Mouse (Mus musculus) MEL (cell line): ENCODE results near the gene Syt17.

Experiments used
- CTCF ChIP-seq, 3 experiments: IDR thresholded peaks in 2 of 3; conservative IDR thresholded peaks in 1 of 3; 2 replicates each; pipeline ENCODE4 v1.5.1; 2011 to 2012; ENCODE audit warnings: low read length in 3 of 3, low read depth in 2 of 3, mild to moderate bottlenecking in 2 of 3, improper control_type of control experiment in 1 of 3, inconsistent platforms in 1 of 3, mixed read lengths in 1 of 3, moderate library complexity in 1 of 3; ENCODE audit not compliant: control insufficient read depth in 1 of 3, insufficient read depth in 1 of 3, poor library complexity in 1 of 3, severe bottlenecking in 1 of 3
- E2F4 ChIP-seq: IDR thresholded peaks from 2 replicates; pipeline ENCODE4 v1.6.1; 2011; ENCODE audit warnings: low read depth, low read length, improper control_type of control experiment, borderline replicate concordance
- ELF1 ChIP-seq: IDR thresholded peaks from 2 replicates; pipeline ENCODE4 v1.6.1; 2014; ENCODE audit warnings: low read depth, mild to moderate bottlenecking, inconsistent platforms, low read length, improper control_type of control experiment, moderate library complexity
- EP300 ChIP-seq, 2 experiments: IDR thresholded peaks; 2 replicates each; pipeline ENCODE4 v1.6.1; 2011; ENCODE audit warnings: improper control_type of control experiment in 2 of 2, low read length in 2 of 2, low read depth in 1 of 2, mild to moderate bottlenecking in 1 of 2
- MXI1 ChIP-seq: IDR thresholded peaks from 2 replicates; pipeline ENCODE4 v1.6.1; 2011; ENCODE audit warnings: mild to moderate bottlenecking, low read depth, low read length, improper control_type of control experiment
- POLR2A ChIP-seq, 2 experiments: IDR thresholded peaks; 2 replicates each; pipeline ENCODE4 v1.6.1; 2011 to 2012; ENCODE audit warnings: low read length in 2 of 2, mild to moderate bottlenecking in 2 of 2, control low read depth in 1 of 2, improper control_type of control experiment in 1 of 2, low read depth in 1 of 2, moderate library complexity in 1 of 2; ENCODE audit not compliant: control insufficient read depth in 1 of 2, insufficient read depth in 1 of 2, poor library complexity in 1 of 2
- TBP ChIP-seq: IDR thresholded peaks from 2 replicates; pipeline ENCODE4 v1.8.0; 2011; ENCODE audit warnings: low read depth, low read length, improper control_type of control experiment
- USF2 ChIP-seq, 2 experiments: IDR thresholded peaks; 2 replicates each; pipeline ENCODE4 v1.6.1; 2011 to 2012; ENCODE audit warnings: improper control_type of control experiment in 2 of 2, low read length in 2 of 2, borderline replicate concordance in 1 of 2, inconsistent platforms in 1 of 2, low read depth in 1 of 2, mild to moderate bottlenecking in 1 of 2; ENCODE audit not compliant: insufficient read depth in 1 of 2

DNA sequence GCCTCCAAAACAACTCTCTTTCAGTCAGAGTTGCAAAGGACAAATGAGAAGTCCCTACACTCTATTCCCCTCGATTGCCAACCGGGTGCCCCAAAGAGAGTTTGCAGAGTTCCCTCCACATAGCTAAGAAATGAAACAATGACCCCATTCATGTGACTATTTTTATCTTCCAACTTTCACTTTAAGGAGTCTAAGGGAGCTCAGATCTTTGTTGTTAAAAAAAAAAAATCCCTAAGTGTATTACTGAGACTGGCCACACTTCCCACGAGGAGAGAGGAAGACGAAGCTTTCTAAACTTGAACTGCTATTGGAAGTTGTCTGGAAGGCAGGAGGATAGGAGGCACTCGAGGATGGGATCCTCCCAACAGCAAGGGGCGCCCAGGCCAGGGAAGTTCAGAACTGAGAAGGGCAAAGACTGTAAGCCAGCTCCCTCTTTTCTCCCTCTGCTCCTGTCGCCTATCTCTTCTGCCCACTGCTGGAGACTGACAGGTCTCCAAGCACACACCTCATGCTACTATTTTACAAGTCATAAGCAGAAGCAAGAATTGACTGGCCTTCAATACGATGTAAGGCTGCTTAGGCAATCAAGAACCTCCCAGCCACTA is 40.1 kb upstream of the Syt17 start:
- TF ChIP-seq POLR2A (IDR thresholded peaks at IDR 0.05; ENCODE audit: control insufficient read depth in 1 of 2, insufficient read depth in 1 of 2, low read depth in 1 of 2, low read length in 2 of 2, poor library complexity in 1 of 2) (no peak), EP300 (IDR thresholded peaks at IDR 0.05; ENCODE audit: low read depth in 1 of 2, low read length in 2 of 2) (no peak), TBP (no peak), ELF1 (no peak), USF2 (IDR thresholded peaks at IDR 0.05; ENCODE audit: borderline replicate concordance in 1 of 2, insufficient read depth in 1 of 2, low read depth in 1 of 2, low read length in 2 of 2) (no peak), E2F4 (no peak), CTCF (IDR thresholded peaks at IDR 0.05 in 2 of 3, conservative IDR thresholded peaks at IDR 0.05 in 1 of 3; ENCODE audit: control insufficient read depth in 1 of 3, insufficient read depth in 1 of 3, low read depth in 2 of 3, low read length in 3 of 3, poor library complexity in 1 of 3, severe bottlenecking in 1 of 3) (no peak), MXI1 (no peak)
